Mouse (Mus musculus) naive thymus-derived CD4-positive, alpha-beta T cell, adult 2 months (primary cell): ENCODE measurements around the gene Paf1.

ENCODE experiments used
- DNase-seq: peaks from one replicate; pipeline ENCODE4 v3.0.0-alpha.2; 2011; ENCODE audit warnings: low read depth

Gene Paf1

GRCm38 (mm10) chr7:28392429-28393271 is at the start of gene Paf1, which contains the start of gene Med29:
TSS of gene Paf1 (plus strand) at chr7:28392951.
TSS of gene Med29 (minus strand) at chr7:28392708.
- peak; percentile 97 for DNase-seq

- DNase-seq = peak; percentile 93
Measured at GRCm38 (mm10) chr7:28344637-28345036, 48.1 kb upstream of the Paf1 start.

GRCm38 (mm10) chr7:28347746-28348145 is 45.0 kb upstream of the Paf1 start:
- DNase-seq = no peak

GRCm38 (mm10) chr7:28348601-28349000 is 44.1 kb upstream of the Paf1 start:
- no peak for DNase-seq

- peak; percentile 98 for DNase-seq
Measured at GRCm38 (mm10) chr7:28350155-28350883, 42.4 kb upstream of the Paf1 start, which contains the start of gene Rps16. TSS of gene Rps16 (plus strand) at chr7:28350652.

GRCm38 (mm10) chr7:28351676-28352191 is 41.0 kb upstream of the Paf1 start:
- peak; percentile 29 for DNase-seq

GRCm38 (mm10) chr7:28353267-28353666 is 39.5 kb upstream of the Paf1 start:
- DNase-seq = peak; percentile 41

GRCm38 (mm10) chr7:28354113-28354581 is 38.6 kb upstream of the Paf1 start:
- DNase-seq = no peak

GRCm38 (mm10) chr7:28354596-28354995 is 38.2 kb upstream of the Paf1 start:
- DNase-seq = no peak

GRCm38 (mm10) chr7:28355221-28355620 is 37.5 kb upstream of the Paf1 start:
- peak; percentile 75 for DNase-seq

- no peak for DNase-seq
Measured at GRCm38 (mm10) chr7:28356981-28357380, 35.8 kb upstream of the Paf1 start.

GRCm38 (mm10) chr7:28357984-28358383 is 34.8 kb upstream of the Paf1 start:
- DNase-seq = no peak

- DNase-seq = no peak
Measured at GRCm38 (mm10) chr7:28358431-28358830, 34.3 kb upstream of the Paf1 start.

- no peak for DNase-seq
Measured at GRCm38 (mm10) chr7:28359854-28360253, 32.9 kb upstream of the Paf1 start.

- no peak for DNase-seq
Measured at GRCm38 (mm10) chr7:28360291-28360690, 32.5 kb upstream of the Paf1 start.

GRCm38 (mm10) chr7:28361647-28362341 is 31.0 kb upstream of the Paf1 start:
- no peak for DNase-seq

GRCm38 (mm10) chr7:28362441-28363060 is 30.2 kb upstream of the Paf1 start:
- no peak for DNase-seq

GRCm38 (mm10) chr7:28367663-28368275 is 25.0 kb upstream of the Paf1 start:
- no peak for DNase-seq

- DNase-seq = no peak
Measured at GRCm38 (mm10) chr7:28368276-28368920, 24.4 kb upstream of the Paf1 start.

- no peak for DNase-seq
Measured at GRCm38 (mm10) chr7:28370051-28370450, 22.7 kb upstream of the Paf1 start.
